ENCODE assay signal across 16 mouse cellular contexts in the genomic region with DNA sequence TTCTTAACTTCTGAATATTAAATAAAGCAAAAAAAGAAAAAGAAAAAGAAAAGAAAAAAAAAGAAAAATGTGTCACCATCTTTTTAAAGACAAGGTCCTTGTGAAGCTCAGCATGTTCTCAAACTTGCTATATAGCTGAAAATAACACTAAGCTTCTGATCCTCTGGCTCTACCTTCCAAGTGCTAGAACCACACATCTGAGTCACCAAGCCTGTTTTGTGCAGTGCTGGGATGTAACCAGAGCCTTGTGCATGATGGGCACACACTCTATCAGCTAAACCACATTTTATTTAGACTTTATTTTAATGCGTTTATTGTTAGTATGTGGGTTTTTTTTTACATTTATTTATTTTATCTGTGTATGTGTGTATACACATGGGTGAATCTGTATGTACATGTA.
"Had no signal": no experiment of that assay in that cellular context is flagged by ENCODE, and none has a peak within 500 bp of the region (broad histone marks: within the 10 kb centered on the region; RNA-seq: fewer than 3 reads in every experiment).

No protein-coding gene starts in this region.

- ATAC-seq: hindbrain, embryonic 16.5 days; inflammation-experienced regulatory T-cells, adult 6 months; intestine, embryonic 15.5 days; intestine, postnatal 0 days had no signal

- DNase-seq: gastrocnemius, adult 2 months; gastrocnemius, postnatal 10 days; gastrocnemius, postnatal 25 days; heart, adult 18-20 months; heart, postnatal 10 days; heart, postnatal 4 days; kidney, adult 18-20 months; kidney, adult 8-10 months; kidney, postnatal 10 days; kidney, postnatal 25 days; kidney, postnatal 4 days; liver had no signal
